Mouse (Mus musculus) v-Abl transformed pro-B cells (cell line): ENCODE data around the gene Hoxa10.

Experiments
- in situ Hi-C, 2 experiments: fragments of 400-800 bp; cut with MboI; formaldehyde crosslinking; loops; one replicate each; pipeline ENCODE4 v1.15.1; 2025; ENCODE audit not compliant: unreplicated experiment in 2 of 2

The Hoxa10 gene

GRCm38 (mm10) chr6:52265306-52265912 is 24.8 kb upstream of the Hoxa10 start:
- in situ Hi-C loops, result loop anchor here in 1 of 2 experiments (25.0 kb wide), 1 partner anchor 1947 kb away; no protein-coding TSS in a partner anchor

- in situ Hi-C loops, result loop anchor here in 1 of 2 experiments (25.0 kb wide), 1 partner anchor 1948 kb away; no protein-coding TSS in a partner anchor
Observed at GRCm38 (mm10) chr6:52264106-52264790, 23.6 kb upstream of the Hoxa10 start.

- in situ Hi-C loops, result loop anchor here in 1 of 2 experiments (25.0 kb wide), 1 partner anchor 1949 kb away; no protein-coding TSS in a partner anchor
Observed at GRCm38 (mm10) chr6:52263321-52263585, 22.6 kb upstream of the Hoxa10 start.

GRCm38 (mm10) chr6:52262463-52263320 is 22.0 kb upstream of the Hoxa10 start:
- in situ Hi-C loops, result loop anchor here in 1 of 2 experiments (25.0 kb wide), 1 partner anchor 1950 kb away; no protein-coding TSS in a partner anchor

- in situ Hi-C loops, result loop anchor here in 1 of 2 experiments (25.0 kb wide), 1 partner anchor 1950 kb away; no protein-coding TSS in a partner anchor
Observed at GRCm38 (mm10) chr6:52261751-52262462, 21.3 kb upstream of the Hoxa10 start.

GRCm38 (mm10) chr6:52260654-52261575 is 20.3 kb upstream of the Hoxa10 start, which contains the start of gene Hoxa13:
TSS of gene Hoxa13 (minus strand) at chr6:52260880.
- in situ Hi-C loops, result loop anchor here in 1 of 2 experiments (25.0 kb wide), 1 partner anchor 1951 kb away; no protein-coding TSS in a partner anchor

- in situ Hi-C loops, result loop anchor here in 1 of 2 experiments (5.0 to 25.0 kb wide), 4 partner anchors 587 to 1952 kb away; no protein-coding TSS in a partner anchor
Observed at GRCm38 (mm10) chr6:52259811-52260261, 19.2 kb upstream of the Hoxa10 start.

- in situ Hi-C loops, result loop anchor here in 1 of 2 experiments (5.0 to 25.0 kb wide), 4 partner anchors 588 to 1953 kb away; no protein-coding TSS in a partner anchor
Observed at GRCm38 (mm10) chr6:52259081-52259790, 18.6 kb upstream of the Hoxa10 start.

GRCm38 (mm10) chr6:52256956-52257355 is 16.3 kb upstream of the Hoxa10 start:
- in situ Hi-C loops, result loop anchor here in 1 of 2 experiments (5.0 to 25.0 kb wide), 4 partner anchors 590 to 1955 kb away; no protein-coding TSS in a partner anchor

GRCm38 (mm10) chr6:52253511-52254500 is 13.2 kb upstream of the Hoxa10 start:
- in situ Hi-C loops, result loop anchor here (5.0 to 25.0 kb wide), 3 partner anchors 593 to 1958 kb away; no protein-coding TSS in a partner anchor

- in situ Hi-C loops, result loop anchor here (5.0 to 25.0 kb wide), 3 partner anchors 594 to 1959 kb away; no protein-coding TSS in a partner anchor
Observed at GRCm38 (mm10) chr6:52252775-52253376, 12.2 kb upstream of the Hoxa10 start.

- in situ Hi-C loops, result loop anchor here (5.0 to 25.0 kb wide), 3 partner anchors 595 to 1960 kb away; no protein-coding TSS in a partner anchor
Observed at GRCm38 (mm10) chr6:52252016-52252774, 11.5 kb upstream of the Hoxa10 start.

- in situ Hi-C loops, result loop anchor here (5.0 to 25.0 kb wide), 3 partner anchors 596 to 1961 kb away; no protein-coding TSS in a partner anchor
Observed at GRCm38 (mm10) chr6:52251177-52251879, 10.7 kb upstream of the Hoxa10 start.

GRCm38 (mm10) chr6:52249826-52250225 is 9.2 kb upstream of the Hoxa10 start:
- in situ Hi-C loops, result loop anchor here (5.0 to 25.0 kb wide), 4 partner anchors 597 to 1962 kb away; partner anchors contain the start of gene Npvf (in 1 of the 2)

GRCm38 (mm10) chr6:52249415-52249738 is 8.7 kb upstream of the Hoxa10 start:
- in situ Hi-C loops, result loop anchor here in 1 of 2 experiments (25.0 kb wide), 1 partner anchor 1587 kb away; the partner anchor contains the start of gene Npvf
